Mouse (Mus musculus) myocyte (in vitro differentiated cells): Measurements from ENCODE around the gene Plk3.

Experiments
- CEBPB ChIP-seq: IDR thresholded peaks from 2 replicates; pipeline ENCODE4 v1.6.1; 2011; ENCODE audit warnings: mild to moderate bottlenecking, moderate library complexity; ENCODE audit not compliant: poor library complexity, insufficient read depth, severe bottlenecking
- E2F4 ChIP-seq: IDR thresholded peaks from one replicate; pipeline ENCODE4 v1.6.1; 2011; ENCODE audit warnings: mild to moderate bottlenecking, control low read depth, moderate library complexity; ENCODE audit not compliant: insufficient read depth
- MAX ChIP-seq: IDR thresholded peaks from one replicate; pipeline ENCODE4 v1.6.1; 2011; ENCODE audit warnings: low read depth, mild to moderate bottlenecking, control low read depth
- MYOD1 ChIP-seq, 3 experiments: IDR thresholded peaks; one replicate each; pipeline ENCODE4 v1.6.1; 2011; ENCODE audit warnings: control low read depth in 2 of 3, low read depth in 2 of 3, mild to moderate bottlenecking in 2 of 3, moderate library complexity in 1 of 3; ENCODE audit not compliant: insufficient read length in 2 of 3, control insufficient read depth in 1 of 3
- MYOG ChIP-seq, 3 experiments: IDR thresholded peaks; one replicate each; pipeline ENCODE4 v1.6.1; 2011; ENCODE audit warnings: control low read depth in 2 of 3, low read depth in 2 of 3, mild to moderate bottlenecking in 2 of 3; ENCODE audit not compliant: insufficient read length in 2 of 3, control insufficient read depth in 1 of 3, insufficient read depth in 1 of 3
- POLR2A ChIP-seq: IDR thresholded peaks from one replicate; pipeline ENCODE4 v1.6.1; 2011; ENCODE audit warnings: low read depth, mild to moderate bottlenecking, control low read depth, moderate library complexity; ENCODE audit not compliant: insufficient read length
- POLR2AphosphoS2 ChIP-seq: IDR thresholded peaks from one replicate; pipeline ENCODE4 v1.6.1; 2011; ENCODE audit warnings: low read depth, control low read depth; ENCODE audit not compliant: insufficient read length
- REST ChIP-seq: IDR thresholded peaks from one replicate; pipeline ENCODE4 v1.6.1; 2011; ENCODE audit warnings: mild to moderate bottlenecking, control low read depth, moderate library complexity; ENCODE audit not compliant: insufficient read depth, insufficient read length
- SRF ChIP-seq: IDR thresholded peaks from one replicate; pipeline ENCODE4 v1.6.1; 2011; ENCODE audit warnings: low read depth; ENCODE audit not compliant: control insufficient read depth, insufficient read length
- TCF12 ChIP-seq: IDR thresholded peaks from one replicate; pipeline ENCODE4 v1.6.1; 2011; ENCODE audit warnings: mild to moderate bottlenecking, control low read depth; ENCODE audit not compliant: poor library complexity, insufficient read depth, severe bottlenecking
- TCF3 ChIP-seq: IDR thresholded peaks from one replicate; pipeline ENCODE4 v1.6.1; 2011; ENCODE audit warnings: low read depth, control low read depth; ENCODE audit not compliant: insufficient read length
- USF1 ChIP-seq: IDR thresholded peaks from one replicate; pipeline ENCODE4 v1.6.1; 2011; ENCODE audit warnings: low read depth, mild to moderate bottlenecking, control low read depth, moderate library complexity

GRCm38 (mm10) chr4:117148815-117149214, 15.1 kb upstream of the Plk3 start:
- TF ChIP-seq TCF12 (no peak), MYOG (IDR thresholded peaks at IDR 0.05; ENCODE audit: control insufficient read depth in 1 of 3, insufficient read depth in 1 of 3, insufficient read length in 2 of 3, low read depth in 2 of 3) (no peak), POLR2A (peak; percentile 52), MAX (no peak), E2F4 (no peak), USF1 (no peak), TCF3 (no peak), CEBPB (no peak), MYOD1 (IDR thresholded peaks at IDR 0.05; ENCODE audit: control insufficient read depth in 1 of 3, insufficient read length in 2 of 3, low read depth in 2 of 3) (no peak), POLR2AphosphoS2 (peak; percentile 93), SRF (no peak), REST (no peak)
